Mouse (Mus musculus): ENCODE measurements around the gene Msi2. TPM values are rescaled to one million over a fixed set of nuclear protein-coding genes. Genes with fewer than 3 reads are reported as not detected.
A peak's percentile ranks its signal among the peaks of the same experiment; 100 is the strongest.

Gene Msi2
- polyA plus RNA-seq, 1 experiment from 2014 or later, result 41.0 TPM

GRCm38 (mm10) chr11:88707228-88707775 lies 11.0 kb downstream of the Msi2 start:
- Histone ChIP-seq H3K9ac (replicated peaks) (no peak overlapping the region), H3K4me2 (replicated peaks) (no peak overlapping the region), H3K27me3 (no peaks in the 10 kb centered on the region), H3K9me3 (no peaks in the 10 kb centered on the region), H3K36me3 (peaks cover 62% of the 10 kb centered on the region), H3K27ac (peak overlapping the region; percentile 55; the same call in 1 of the 2 replicates), H3K4me3 (replicated peaks) (no peak overlapping the region), H3K4me1 (replicated peaks) (peaks cover 96% of the 10 kb centered on the region)
- WGBS, result 71% methylated on average over 11 of the region's 11 CpGs
- no peak for ATAC-seq

- H3K36me3 ChIP-seq, result peaks cover 55% of the 10 kb centered on the region
- H3K4me2 ChIP-seq (replicated peaks), result no peak overlapping the region
- peak overlapping the region; percentile 83; the same call in 1 of the 2 replicates for H3K27ac ChIP-seq
- WGBS, result 70% methylated on average over 10 of the region's 10 CpGs
- ATAC-seq, result no peak
- H3K9me3 ChIP-seq, result no peaks in the 10 kb centered on the region
- H3K4me3 ChIP-seq (replicated peaks), result no peak overlapping the region
- no peaks in the 10 kb centered on the region for H3K27me3 ChIP-seq
- peaks cover 100% of the 10 kb centered on the region for H3K4me1 ChIP-seq (replicated peaks)
- no peak overlapping the region for H3K9ac ChIP-seq (replicated peaks)
Observed at GRCm38 (mm10) chr11:88704688-88705087, 13.6 kb downstream of the Msi2 start.

GRCm38 (mm10) chr11:88703220-88703619 lies 15.1 kb downstream of the Msi2 start:
- peaks cover 55% of the 10 kb centered on the region for H3K36me3 ChIP-seq

GRCm38 (mm10) chr11:88701976-88702659 lies 16.2 kb downstream of the Msi2 start:
- Histone ChIP-seq H3K27me3 (no peaks in the 10 kb centered on the region), H3K4me1 (replicated peaks) (peaks cover 92% of the 10 kb centered on the region), H3K4me3 (replicated peaks) (no peak overlapping the region), H3K9me3 (no peaks in the 10 kb centered on the region), H3K9ac (replicated peaks) (0 out of 2 replicates have a peak overlapping the region, but pooled peaks have one; percentile 19), H3K4me2 (replicated peaks) (peak overlapping the region; percentile 28; the same call in 1 of the 2 replicates), H3K36me3 (peaks cover 50% of the 10 kb centered on the region), H3K27ac (peak overlapping the region; percentile 83)
- ATAC-seq, result peak; percentile 67
- 15% methylated on average over 6 of the region's 6 CpGs for WGBS

More at GRCm38 (mm10) chr11:88703220-88703619, 15.1 kb downstream of the Msi2 start:
- peaks cover 92% of the 10 kb centered on the region for H3K4me1 ChIP-seq (replicated peaks)
- no peaks in the 10 kb centered on the region for H3K9me3 ChIP-seq
- 0 out of 2 replicates have a peak, but pooled peaks have one; percentile 44 for ATAC-seq
- WGBS, result 7% methylated on average over 4 of the region's 4 CpGs
- peak overlapping the region; percentile 28 for H3K4me2 ChIP-seq (replicated peaks)
- 0 out of 2 replicates have a peak overlapping the region, but pooled peaks have one; percentile 28 for H3K9ac ChIP-seq (replicated peaks)
- 0 out of 2 replicates have a peak overlapping the region, but pooled peaks have one; percentile 2 for H3K4me3 ChIP-seq (replicated peaks)
- H3K27ac ChIP-seq, result peak overlapping the region; percentile 83
- H3K27me3 ChIP-seq, result no peaks in the 10 kb centered on the region

- no peak overlapping the region for H3K4me2 ChIP-seq (replicated peaks)
- H3K27ac ChIP-seq, result peak overlapping the region; percentile 83
- peaks cover 92% of the 10 kb centered on the region for H3K4me1 ChIP-seq (replicated peaks)
- ATAC-seq, result no peak
- no peak overlapping the region for H3K4me3 ChIP-seq (replicated peaks)
- peaks cover 42% of the 10 kb centered on the region for H3K36me3 ChIP-seq
- no peak overlapping the region for H3K9ac ChIP-seq (replicated peaks)
- 82% methylated on average over 6 of the region's 6 CpGs for WGBS
- no peaks in the 10 kb centered on the region for H3K9me3 ChIP-seq
- H3K27me3 ChIP-seq, result no peaks in the 10 kb centered on the region
Observed at GRCm38 (mm10) chr11:88701020-88701419, 17.3 kb downstream of the Msi2 start.

GRCm38 (mm10) chr11:88700202-88700711 lies 18.1 kb downstream of the Msi2 start:
- Histone ChIP-seq H3K4me2 (replicated peaks) (no peak overlapping the region), H3K4me1 (replicated peaks) (peaks cover 92% of the 10 kb centered on the region), H3K4me3 (replicated peaks) (no peak overlapping the region), H3K9me3 (no peaks in the 10 kb centered on the region), H3K27me3 (no peaks in the 10 kb centered on the region), H3K27ac (peak overlapping the region; percentile 83), H3K36me3 (peaks cover 42% of the 10 kb centered on the region), H3K9ac (replicated peaks) (no peak overlapping the region)
- WGBS, result 66% methylated on average over 15 of the region's 15 CpGs
- no peak for ATAC-seq

- Histone ChIP-seq H3K27me3 (no peaks in the 10 kb centered on the region), H3K36me3 (peaks cover 17% of the 10 kb centered on the region), H3K27ac (peak overlapping the region; percentile 83), H3K4me3 (replicated peaks) (no peak overlapping the region), H3K9me3 (no peaks in the 10 kb centered on the region), H3K4me1 (replicated peaks) (peaks cover 90% of the 10 kb centered on the region), H3K9ac (replicated peaks) (0 out of 2 replicates have a peak overlapping the region, but pooled peaks have one; percentile 1), H3K4me2 (replicated peaks) (peak overlapping the region; percentile 34; the same call in 1 of the 2 replicates)
- ATAC-seq, result no peak
- 10% methylated on average over 20 of the region's 20 CpGs for WGBS
Observed at GRCm38 (mm10) chr11:88693905-88694893, 24.1 kb downstream of the Msi2 start.

- no peak overlapping the region; the same call in 1 of the 2 replicates for H3K9ac ChIP-seq (replicated peaks)
- peaks cover 94% of the 10 kb centered on the region for H3K4me1 ChIP-seq (replicated peaks)
- no peak for ATAC-seq
- 25% methylated on average over 13 of the region's 13 CpGs for WGBS
- peak overlapping the region; percentile 17; the same call in 1 of the 2 replicates for H3K4me2 ChIP-seq (replicated peaks)
- peak overlapping the region; percentile 83 for H3K27ac ChIP-seq
- no peak overlapping the region for H3K4me3 ChIP-seq (replicated peaks)
- no peaks in the 10 kb centered on the region for H3K27me3 ChIP-seq
- peaks cover 22% of the 10 kb centered on the region for H3K36me3 ChIP-seq
- H3K9me3 ChIP-seq, result no peaks in the 10 kb centered on the region
Observed at GRCm38 (mm10) chr11:88693002-88693769, 25.1 kb downstream of the Msi2 start.

- Histone ChIP-seq H3K9ac (replicated peaks) (no peak overlapping the region), H3K27me3 (no peaks in the 10 kb centered on the region), H3K27ac (peak overlapping the region; percentile 44; the same call in 1 of the 2 replicates), H3K4me2 (replicated peaks) (no peak overlapping the region), H3K4me1 (replicated peaks) (peaks cover 91% of the 10 kb centered on the region), H3K36me3 (peaks cover 30% of the 10 kb centered on the region), H3K4me3 (replicated peaks) (no peak overlapping the region), H3K9me3 (no peaks in the 10 kb centered on the region)
- ATAC-seq, result peak; percentile 47; the same call in 1 of the 2 replicates
- 16% methylated on average over 9 of the region's 10 CpGs for WGBS
Observed at GRCm38 (mm10) chr11:88692374-88692773, 25.9 kb downstream of the Msi2 start.

GRCm38 (mm10) chr11:88690556-88691287 lies 27.6 kb downstream of the Msi2 start:
- peak overlapping the region; percentile 10; the same call in 1 of the 2 replicates for H3K4me2 ChIP-seq (replicated peaks)
- peak overlapping the region; percentile 12; the same call in 1 of the 2 replicates for H3K9ac ChIP-seq (replicated peaks)
- peaks cover 84% of the 10 kb centered on the region for H3K4me1 ChIP-seq (replicated peaks)
- no peak overlapping the region for H3K4me3 ChIP-seq (replicated peaks)
- H3K27ac ChIP-seq, result peak overlapping the region; percentile 56; the same call in 1 of the 2 replicates
- no peaks in the 10 kb centered on the region for H3K27me3 ChIP-seq
- H3K9me3 ChIP-seq, result no peaks in the 10 kb centered on the region
- no peak for ATAC-seq
- H3K36me3 ChIP-seq, result peaks cover 41% of the 10 kb centered on the region
- 8% methylated on average over 12 of the region's 12 CpGs for WGBS

Measured in midbrain, embryonic 13.5 days (tissue).